Mouse (Mus musculus) R1 (cell line): ENCODE measurements around the gene Thnsl2.

Source experiments
- DNase-seq: peaks from one replicate; pipeline ENCODE4 v3.0.0-alpha.2; 2018; ENCODE audit warnings: low read depth, low spot score

Thnsl2 gene

GRCm38 (mm10) chr6:71133559-71133958, 10.7 kb downstream of the Thnsl2 start:
- DNase-seq: no peak

- no peak for DNase-seq
These were observed 13.2 kb downstream of the Thnsl2 start for GRCm38 (mm10) chr6:71131038-71131437.

- no peak for DNase-seq
These were observed 14.0 kb downstream of the Thnsl2 start for GRCm38 (mm10) chr6:71130269-71130668.

- no peak for DNase-seq
These were observed 15.2 kb downstream of the Thnsl2 start for GRCm38 (mm10) chr6:71129071-71129470.

GRCm38 (mm10) chr6:71126290-71126689, 17.9 kb downstream of the Thnsl2 start:
- DNase-seq: no peak

GRCm38 (mm10) chr6:71125043-71125893, 19.0 kb downstream of the Thnsl2 start:
- peak; percentile 90 for DNase-seq

- peak; percentile 61 for DNase-seq
These were observed 24.5 kb downstream of the Thnsl2 start for GRCm38 (mm10) chr6:71119577-71120254.

- DNase-seq: no peak
These were observed 32.7 kb downstream of the Thnsl2 start for GRCm38 (mm10) chr6:71111419-71112113.

GRCm38 (mm10) chr6:71106170-71106945, 37.9 kb downstream of the Thnsl2 start:
- no peak for DNase-seq

GRCm38 (mm10) chr6:71096126-71096525, 48.1 kb downstream of the Thnsl2 start:
- DNase-seq: peak; percentile 62

GRCm38 (mm10) chr6:71094693-71095092, 49.5 kb downstream of the Thnsl2 start:
- DNase-seq: no peak

GRCm38 (mm10) chr6:71093686-71094085, 50.6 kb downstream of the Thnsl2 start:
- no peak for DNase-seq

GRCm38 (mm10) chr6:71090475-71090874, 53.8 kb downstream of the Thnsl2 start:
- no peak for DNase-seq

- DNase-seq: no peak
These were observed 54.5 kb downstream of the Thnsl2 start for GRCm38 (mm10) chr6:71089735-71090134.

- DNase-seq: no peak
These were observed 55.2 kb downstream of the Thnsl2 start for GRCm38 (mm10) chr6:71088992-71089391.

GRCm38 (mm10) chr6:71083441-71083840, 60.8 kb downstream of the Thnsl2 start:
- DNase-seq: no peak

GRCm38 (mm10) chr6:71082084-71082483, 62.2 kb downstream of the Thnsl2 start:
- no peak for DNase-seq

- no peak for DNase-seq
These were observed 63.0 kb downstream of the Thnsl2 start for GRCm38 (mm10) chr6:71081230-71081629.
